Mouse (Mus musculus) liver, adult (tissue): ENCODE measurements around the gene Epb41l4b.
A peak's percentile ranks its signal among the peaks of the same experiment; 100 is the strongest.

Experiments used
- GATA4 ChIP-seq: IDR thresholded peaks from 2 replicates; pipeline ENCODE4 v1.6.1; 2014; ENCODE audit warnings: mild to moderate bottlenecking, low read length; ENCODE audit not compliant: insufficient replicate concordance

Gene Epb41l4b

GRCm38 (mm10) chr4:57164578-57165210 lies 21.5 kb upstream of the Epb41l4b start:
- no peak for TF ChIP-seq GATA4

DNA sequence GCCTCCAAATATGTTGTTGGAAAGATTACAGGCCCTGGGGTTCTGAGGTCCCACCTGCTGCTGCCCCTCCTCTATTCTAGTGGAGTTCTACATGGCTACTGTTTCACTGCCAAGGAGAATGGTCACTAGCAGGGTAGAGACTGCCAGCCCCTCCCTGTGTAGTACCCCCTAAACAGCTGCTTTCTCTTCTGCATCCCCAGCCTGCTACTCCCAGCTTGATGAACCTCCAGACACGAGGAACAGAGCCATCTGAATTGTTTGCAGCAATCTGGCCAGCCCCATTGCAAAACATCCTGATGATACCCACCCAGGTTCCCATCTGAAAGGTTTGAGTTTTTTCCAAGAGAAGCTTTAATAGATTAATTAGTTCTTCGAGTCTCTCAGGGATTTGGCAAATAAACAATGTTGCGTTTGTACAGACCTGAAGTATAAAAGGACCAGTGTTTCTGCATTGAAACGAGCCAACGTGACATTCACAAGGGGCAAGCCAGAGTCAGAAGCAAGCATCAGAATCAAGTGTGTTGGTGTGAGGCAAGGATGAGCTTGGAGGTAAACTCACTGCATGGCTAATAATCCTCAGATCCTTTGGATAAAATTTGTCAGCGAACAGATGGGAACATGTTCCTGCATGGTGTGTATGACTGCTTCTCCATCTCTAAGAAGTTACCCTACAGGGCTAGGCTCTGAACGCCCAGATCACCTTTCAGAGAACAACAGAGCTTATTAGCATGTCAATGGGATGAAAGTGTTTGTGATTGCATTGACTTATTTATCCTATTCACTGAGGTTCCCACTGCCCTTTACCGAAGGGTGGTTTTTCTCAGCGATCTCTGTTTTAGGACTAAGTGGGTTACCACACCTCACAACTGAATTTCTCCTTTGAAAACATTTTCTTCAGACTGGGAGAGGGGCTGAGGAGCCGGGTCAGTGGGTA lies 19.8 kb upstream of the Epb41l4b start:
- no peak for TF ChIP-seq GATA4

DNA sequence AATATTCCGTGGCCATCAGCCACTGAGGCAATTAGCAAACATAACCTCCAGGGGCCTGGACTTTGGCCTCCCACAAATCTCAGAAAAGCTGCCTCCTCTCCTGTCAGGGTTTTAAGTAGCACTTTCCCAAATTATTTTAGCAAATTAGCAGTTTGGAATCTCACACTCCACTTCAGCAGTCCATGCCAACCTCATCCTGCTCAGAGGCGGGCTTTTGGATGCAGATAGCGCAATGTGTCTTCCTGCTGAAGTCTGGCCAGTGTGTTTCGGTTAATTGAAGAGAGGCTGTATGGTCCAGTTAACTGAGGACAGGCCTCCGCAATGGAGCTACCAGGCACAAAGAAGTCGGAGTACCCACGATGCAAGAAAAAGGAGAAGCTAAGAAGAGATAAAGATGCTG lies 17.3 kb upstream of the Epb41l4b start:
- TF ChIP-seq GATA4, result no peak

GRCm38 (mm10) chr4:57156549-57157169 lies 13.4 kb upstream of the Epb41l4b start:
- no peak for TF ChIP-seq GATA4

- TF ChIP-seq GATA4, result no peak
These were observed 10.6 kb upstream of the Epb41l4b start for GRCm38 (mm10) chr4:57153838-57154237.

DNA sequence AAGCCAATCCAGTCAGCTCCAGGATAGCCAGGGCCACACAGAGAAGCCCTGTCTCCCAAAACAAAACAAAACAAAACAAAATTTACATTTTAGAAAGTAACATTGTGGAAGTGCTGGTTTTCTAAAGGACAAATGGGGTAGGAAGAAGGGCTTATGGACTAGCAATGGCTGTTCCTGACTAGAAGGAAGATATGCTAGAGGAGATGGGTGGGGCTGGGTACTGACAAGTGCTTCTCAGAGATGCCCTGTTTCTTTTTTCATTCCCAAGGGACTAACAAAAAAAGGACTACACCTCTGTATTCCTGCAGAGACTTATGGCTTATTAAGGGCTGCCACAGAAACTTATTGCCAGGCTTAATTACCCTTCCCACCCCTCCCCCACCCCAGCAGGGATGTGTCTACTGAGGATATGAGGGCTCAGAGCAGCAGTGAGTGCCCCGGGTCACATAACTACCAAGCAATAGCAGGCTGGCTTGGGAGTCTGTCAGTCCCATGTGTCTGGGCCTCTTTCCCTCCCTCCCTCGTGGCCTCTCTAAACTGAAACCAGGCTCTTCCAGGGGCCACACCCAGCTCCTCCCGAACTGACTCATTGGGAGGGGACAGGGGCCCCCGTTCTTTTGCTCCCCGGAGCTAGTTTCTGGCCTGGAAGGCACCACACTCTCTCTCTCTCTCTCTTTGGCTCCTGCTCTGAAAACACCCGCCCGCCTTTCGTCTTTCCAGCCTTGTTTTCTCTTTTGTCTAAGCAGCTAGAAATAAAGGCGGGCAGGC lies 10.0 kb upstream of the Epb41l4b start:
- no peak for TF ChIP-seq GATA4

GRCm38 (mm10) chr4:57148182-57148581 lies 4.9 kb upstream of the Epb41l4b start:
- TF ChIP-seq GATA4, result no peak

DNA sequence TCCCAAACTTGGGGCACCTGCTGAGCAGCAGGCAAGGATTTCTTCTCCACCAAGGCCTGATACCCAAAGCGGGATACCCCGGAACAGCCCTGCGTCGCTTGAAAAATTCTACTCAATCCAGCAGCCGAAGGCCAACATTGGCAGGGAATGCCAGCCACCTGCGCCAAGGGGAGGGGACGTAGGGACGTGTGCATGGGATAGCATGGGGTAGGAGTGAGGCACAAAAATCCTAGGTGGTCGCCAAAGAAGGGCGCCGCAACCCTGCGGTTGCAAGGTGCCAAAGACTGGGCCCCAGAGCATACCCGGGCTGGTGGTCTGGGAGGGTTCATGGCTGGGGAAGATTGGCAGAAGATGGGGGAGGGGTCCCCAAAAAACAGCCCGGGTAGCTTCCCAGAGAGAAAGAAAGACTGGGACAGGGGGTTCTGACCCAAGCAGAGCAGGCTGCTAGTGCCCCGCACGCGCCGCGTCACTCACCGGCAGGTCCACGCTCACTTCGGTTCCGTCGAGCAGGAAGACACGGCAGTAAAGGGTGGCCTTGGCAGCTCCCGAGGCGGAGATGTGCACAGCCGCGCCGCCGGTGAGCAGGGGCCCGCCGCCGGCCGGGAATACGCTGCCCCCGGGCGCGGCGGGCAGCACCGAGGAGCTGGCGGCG lies 737 bp downstream of the Epb41l4b start:
- no peak for TF ChIP-seq GATA4

DNA sequence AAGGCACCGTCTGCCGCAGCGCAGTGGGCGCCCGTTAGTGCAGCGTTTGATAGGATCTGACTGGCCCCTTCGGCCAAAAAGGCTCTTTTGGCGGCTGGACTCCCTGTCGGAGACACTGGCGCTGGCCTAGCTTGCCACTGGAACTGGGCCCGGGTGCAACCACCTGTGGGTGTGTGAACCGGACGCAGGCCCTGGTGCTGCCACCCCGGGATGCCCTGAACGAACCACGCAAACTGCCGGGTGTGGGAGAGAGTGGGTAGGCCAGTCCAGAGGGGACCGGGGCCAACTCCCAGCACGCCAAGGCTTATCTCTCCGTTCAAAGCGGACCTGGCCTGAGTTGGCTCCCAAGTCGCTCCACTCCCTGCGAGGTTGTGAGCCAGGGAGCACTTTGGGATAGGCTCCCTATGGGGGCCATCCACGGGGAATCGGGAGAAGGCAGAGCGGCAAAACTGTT lies 1.3 kb downstream of the Epb41l4b start:
- peak; percentile 83; the same call in 1 of the 2 replicates for TF ChIP-seq GATA4

DNA sequence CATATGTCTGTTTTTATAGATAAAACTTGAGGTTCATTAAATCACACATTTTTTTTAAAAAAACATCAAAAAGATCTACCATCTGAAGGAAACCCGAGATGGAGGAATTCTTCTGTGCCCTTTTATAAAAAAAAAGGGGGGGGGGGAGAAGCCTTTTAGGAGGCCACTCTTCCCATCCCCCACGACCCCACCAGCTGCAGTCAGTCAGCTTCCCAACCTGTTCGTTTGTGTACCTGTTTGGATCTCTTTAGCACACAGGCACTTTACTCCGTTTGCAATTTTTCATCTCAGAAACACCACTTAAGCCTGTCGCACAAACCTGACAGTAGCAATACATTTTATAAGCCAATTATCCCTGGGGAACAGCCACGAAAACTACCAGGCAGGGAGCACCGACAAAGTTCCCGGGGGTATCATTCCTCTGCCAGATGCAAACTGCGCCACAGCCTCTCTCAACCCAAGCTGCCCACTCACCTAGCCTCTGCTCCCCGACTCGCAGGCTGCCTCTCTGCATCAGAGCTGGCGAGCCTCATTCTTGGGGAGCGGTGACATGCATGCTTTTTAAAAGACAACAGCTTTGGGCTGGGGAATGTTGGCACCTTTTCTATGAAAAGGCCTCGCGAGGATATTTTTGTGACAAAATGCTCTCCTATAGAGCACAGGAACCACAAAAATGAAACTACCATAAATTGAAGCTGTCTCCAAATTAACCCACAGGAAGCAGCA lies 2.1 kb downstream of the Epb41l4b start:
- no peak for TF ChIP-seq GATA4

GRCm38 (mm10) chr4:57140200-57140799 lies 2.9 kb downstream of the Epb41l4b start:
- TF ChIP-seq GATA4, result no peak

GRCm38 (mm10) chr4:57139433-57139832 lies 3.8 kb downstream of the Epb41l4b start:
- no peak for TF ChIP-seq GATA4

- TF ChIP-seq GATA4, result no peak
These were observed 5.2 kb downstream of the Epb41l4b start for GRCm38 (mm10) chr4:57138093-57138440.
